Mouse (Mus musculus) urinary bladder, postnatal 14 days (tissue): ENCODE measurements around the gene Rundc3a.
A peak's percentile ranks its signal among the peaks of the same experiment; 100 is the strongest.
"Not testable (repeated sequence)": the region's sequence is repeated elsewhere in the genome, so short reads cannot be mapped to it uniquely, and the experiment has no call there.

Experiments used
- DNase-seq: peaks from one replicate; pipeline ENCODE4 v3.0.0; 2021; ENCODE audit warnings: low spot score

Gene Rundc3a

DNA sequence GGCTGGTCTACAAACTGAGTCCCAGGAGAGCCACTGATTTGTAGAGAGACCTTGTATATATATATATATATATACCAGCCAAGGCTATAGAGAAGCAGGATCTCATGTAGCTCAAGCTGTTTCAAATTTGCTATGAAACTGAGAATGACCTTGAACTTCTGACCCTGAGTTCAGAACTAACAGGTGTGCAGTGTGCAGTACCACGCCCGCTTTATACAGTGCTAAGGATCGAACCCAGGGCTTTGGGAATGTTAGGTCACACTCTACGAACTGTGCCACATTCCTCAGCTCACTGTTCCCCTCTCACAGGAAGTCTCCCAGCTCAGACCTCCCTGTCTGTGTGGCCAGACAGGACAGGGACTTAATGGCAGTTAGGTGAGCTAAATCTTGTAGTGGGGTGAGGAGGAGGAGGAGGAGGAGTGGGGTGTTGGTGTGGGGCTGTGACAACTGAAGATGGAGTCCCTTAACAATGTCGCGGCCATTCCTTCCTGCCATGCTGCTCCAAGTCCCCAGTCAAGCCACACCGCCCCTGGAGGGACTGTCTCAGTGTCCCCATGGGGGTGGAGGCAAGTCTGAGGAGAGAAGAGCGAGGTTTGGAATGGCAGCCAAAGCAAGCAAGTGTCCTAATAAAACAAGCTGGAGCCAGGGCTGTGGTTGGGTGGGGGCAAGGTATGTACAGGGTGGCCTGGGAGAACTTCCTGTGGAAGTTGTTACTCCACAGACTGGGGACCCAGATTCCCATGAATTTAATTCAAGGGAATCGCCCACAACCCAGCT lies 25.5 kb upstream of the Rundc3a start:
- no peak for DNase-seq

DNA sequence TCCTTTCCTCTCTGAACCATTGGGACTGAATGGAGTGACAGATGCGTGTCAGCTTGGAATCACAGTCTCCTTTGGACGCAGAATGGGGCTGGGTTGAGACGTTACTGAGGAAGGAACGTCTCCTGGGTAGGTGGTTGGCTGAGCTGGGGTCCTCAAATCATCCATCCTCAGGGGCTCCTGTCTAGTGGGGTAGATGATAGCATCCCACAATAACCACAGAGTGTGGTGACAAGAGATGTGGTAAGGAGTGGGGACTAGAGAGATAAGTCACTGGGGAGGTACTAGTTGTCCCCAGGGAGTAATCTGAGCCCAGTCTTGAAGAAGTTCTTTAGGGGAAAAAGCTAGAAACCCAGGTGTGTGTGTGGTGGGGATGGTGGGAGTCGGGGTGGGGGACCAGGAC lies 24.9 kb upstream of the Rundc3a start:
- DNase-seq = no peak

DNA sequence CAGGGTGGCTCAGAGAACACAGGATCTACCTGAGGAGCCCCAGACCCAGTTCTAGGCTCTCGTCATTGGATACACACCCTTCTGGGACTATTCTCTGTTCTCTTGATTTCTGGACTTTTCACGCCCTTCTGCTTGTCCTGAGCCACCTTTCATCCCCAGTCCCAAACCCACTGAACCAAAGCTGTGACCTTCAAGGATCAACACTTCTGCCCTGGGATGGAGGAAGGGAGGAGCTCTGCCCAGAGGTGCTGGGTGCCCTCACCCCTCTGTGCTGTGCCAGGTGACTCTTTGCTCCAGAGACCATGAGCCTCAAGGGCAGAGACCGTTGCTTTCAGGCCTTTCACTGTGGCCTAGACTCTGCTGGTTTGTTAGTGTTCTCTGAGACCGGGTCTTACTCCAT lies 23.9 kb upstream of the Rundc3a start:
- no peak for DNase-seq

DNA sequence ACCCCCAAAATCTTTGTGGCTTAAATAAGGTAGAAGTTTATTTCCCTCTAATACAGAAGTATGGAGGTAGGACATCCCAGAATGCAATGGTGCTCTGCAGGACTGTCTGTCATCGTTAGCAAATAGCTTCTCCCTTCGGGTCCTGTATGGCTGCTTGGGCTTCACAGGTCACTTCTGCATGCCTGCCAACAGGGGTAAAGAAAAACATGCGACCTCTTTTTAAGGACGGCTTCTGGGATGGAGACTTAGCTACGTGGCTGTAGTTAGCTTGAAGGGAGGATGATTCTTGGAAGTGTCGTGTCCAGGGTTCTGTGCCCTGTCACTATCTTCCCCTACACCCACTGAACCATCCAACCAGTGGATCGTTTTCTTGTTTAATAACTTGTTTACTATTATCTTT lies 22.9 kb upstream of the Rundc3a start:
- DNase-seq = no peak

DNA sequence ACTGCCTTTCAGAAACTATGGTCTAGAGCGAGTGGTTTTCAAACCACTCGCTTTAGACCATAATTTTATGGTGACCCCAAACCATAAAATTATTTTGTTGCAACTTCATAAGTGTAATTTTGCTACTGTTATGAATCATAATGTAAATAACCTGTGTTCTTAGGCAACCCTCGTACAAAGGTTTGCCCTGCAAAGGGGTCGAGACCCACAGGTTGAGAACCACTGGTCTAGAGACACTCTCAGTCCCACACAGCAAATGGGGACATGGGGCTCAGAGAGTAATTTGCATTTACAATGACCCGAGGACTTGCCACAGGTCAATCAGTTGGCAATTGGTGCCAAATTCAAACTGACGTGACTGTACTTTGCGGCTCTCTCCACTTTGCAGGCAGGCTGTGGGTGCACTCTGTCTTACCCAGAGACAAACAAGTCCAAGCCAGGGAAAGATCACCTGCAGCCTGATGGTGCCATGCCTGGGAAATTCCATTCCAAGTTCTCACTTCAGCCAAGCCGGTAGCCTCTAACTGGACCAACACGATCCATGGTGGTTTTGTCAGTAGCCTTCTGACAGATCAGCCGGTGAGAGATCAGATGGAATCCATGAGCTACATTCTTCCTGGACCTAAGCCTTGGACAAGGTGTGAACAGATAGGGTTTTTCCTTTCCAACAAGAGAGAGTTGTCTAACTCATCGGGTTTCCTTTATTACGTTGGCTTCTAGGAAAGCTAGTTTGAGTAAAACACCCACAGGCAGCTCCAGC lies 21.1 kb upstream of the Rundc3a start:
- DNase-seq = no peak

- DNase-seq = no peak
Measured at GRCm38 (mm10) chr11:102372936-102373335, 20.3 kb upstream of the Rundc3a start.

DNA sequence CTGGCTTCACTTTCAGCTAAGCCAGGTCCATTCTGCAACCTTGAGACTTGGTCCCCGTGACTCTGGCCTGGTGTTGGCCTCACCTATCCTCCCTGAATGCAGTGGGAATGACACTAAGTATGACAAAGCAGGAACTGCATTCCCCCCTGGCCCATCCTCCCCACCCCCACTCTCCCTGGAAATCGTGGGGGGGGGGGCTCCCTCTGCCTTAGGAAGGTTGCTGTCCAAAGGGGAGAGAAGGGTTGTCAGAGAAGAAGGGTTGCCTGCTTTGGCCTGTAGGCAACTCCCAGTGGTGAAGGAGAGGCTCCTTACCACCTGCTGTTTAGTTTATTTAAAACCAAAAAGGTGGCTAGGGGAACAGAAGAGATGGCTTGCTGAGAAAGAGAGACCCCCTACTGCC lies 19.6 kb upstream of the Rundc3a start:
- no peak for DNase-seq

DNA sequence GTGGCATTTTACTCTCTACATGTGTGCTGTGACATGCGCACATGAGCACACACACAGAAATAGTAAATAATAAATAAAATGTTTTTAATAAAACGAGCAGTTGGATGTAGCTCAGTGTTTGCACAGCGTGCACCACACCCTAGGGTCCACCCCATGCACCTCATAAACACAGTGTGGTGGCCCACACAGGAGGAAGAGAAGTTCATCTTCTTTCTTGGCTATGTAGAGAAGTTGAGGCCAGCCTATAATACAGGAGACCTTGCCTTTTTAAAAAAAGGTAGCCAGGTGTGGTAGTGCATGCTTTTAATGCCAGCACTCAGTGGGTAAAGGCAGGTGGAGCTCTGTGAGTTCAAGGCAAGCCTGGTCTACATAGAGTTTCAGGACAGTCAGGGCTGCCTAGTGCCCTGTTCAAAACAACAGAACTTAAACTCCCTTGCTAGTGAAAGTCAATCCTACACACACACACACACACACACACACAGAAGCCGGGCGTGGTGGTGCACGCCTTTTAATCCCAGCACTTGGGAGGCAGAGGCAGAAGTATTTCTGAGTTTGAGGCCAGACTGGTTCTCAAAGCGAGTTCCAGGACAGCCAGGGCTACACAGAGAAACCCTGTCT lies 19.0 kb upstream of the Rundc3a start:
- no peak for DNase-seq

DNA sequence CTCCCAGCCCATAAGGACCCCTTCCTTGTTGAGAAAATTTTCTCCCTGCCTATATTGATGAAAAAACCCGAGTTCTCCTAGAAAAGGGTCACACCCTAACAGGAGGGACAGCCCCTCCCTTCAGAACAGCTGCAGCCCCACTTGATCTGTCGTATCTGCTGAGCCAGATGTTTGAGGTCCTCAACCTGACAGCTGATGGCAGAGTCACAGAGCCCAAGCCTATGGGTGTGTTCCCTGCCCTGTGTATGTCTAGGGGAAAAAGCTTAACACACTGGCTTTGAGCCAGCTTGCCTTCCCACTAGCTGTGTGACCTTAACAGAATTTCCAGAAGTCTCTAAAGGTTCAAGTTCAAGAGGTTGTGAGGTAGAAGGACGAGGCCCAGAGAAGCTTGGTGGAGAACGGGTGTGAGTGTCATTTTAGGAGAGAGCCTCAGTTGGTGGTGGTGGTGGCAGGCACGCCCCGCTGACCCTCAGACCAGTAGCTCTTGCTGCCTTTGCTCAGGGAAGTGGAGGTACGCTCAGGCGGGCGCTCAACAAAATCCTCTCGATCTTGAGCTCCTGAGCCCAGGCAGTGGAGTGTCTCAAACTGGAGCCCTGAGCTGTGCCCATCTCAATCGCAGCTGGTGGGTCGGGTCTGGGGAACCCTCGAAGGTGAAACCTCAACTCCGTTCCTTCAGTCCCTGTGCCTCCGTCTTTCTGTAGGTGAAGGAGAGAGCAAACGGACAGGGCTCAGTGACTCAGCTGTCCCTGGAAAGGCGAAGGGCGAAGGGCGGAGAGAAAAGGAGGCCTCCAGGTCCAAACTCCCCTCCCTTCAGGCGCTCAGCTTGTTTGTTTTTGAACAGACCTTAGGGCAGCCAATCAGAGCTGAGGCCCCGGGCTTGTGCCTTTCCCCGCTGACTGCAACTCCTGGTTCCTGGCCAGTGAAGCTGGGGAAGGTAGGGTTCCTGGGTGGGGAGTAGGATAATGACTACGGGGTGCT lies 17.7 kb upstream of the Rundc3a start:
- DNase-seq = peak; percentile 70

DNA sequence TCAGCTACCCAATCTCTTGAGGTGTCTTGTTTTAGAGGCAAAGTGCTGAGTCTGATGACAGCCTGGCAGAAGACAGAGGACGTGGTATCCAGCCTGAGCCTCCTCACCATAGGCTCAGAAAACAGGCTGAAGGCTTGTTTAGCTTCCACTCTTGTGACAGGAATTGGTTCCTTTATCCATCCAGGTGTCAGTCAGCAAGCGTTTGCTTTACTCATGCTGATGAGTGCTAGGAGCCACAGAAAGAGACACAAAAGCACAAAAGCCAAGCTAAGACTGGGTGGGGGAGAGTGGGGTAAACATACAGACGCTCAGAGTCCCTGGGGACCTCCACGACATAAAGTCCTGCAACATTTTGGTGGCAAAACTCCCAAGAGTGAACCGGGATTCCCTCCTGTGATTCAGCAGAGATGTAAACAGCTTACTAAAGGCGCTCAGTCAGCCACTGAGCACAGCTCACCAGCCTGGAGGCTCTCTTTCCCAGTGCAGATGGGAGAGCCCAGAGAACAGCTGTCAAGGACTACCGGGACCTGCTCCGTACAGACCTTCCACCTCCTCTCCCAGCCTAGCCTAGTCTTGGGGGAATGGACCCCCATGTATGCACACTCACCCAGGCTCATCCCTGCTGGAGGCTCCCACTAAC lies 16.9 kb upstream of the Rundc3a start:
- no peak for DNase-seq

DNA sequence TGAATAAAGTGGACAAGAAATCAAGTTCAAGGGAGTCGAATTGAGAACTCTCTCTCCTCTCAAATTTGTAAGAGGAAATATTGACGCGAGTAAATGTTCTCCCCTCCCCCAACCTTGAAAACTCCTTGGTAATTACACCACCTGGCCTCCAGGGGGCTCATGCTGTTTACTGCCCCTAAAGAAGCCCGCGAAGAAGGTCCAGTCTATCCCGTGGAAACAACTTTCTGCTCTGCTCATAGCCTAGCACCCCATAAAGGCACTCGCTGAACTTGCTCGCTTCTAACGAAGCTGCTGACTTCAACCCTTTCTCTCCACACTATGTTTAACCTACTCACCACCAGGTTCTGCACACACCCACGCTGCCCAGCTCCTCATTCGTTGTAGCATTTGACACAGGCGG lies 16.0 kb upstream of the Rundc3a start:
- no peak for DNase-seq

DNA sequence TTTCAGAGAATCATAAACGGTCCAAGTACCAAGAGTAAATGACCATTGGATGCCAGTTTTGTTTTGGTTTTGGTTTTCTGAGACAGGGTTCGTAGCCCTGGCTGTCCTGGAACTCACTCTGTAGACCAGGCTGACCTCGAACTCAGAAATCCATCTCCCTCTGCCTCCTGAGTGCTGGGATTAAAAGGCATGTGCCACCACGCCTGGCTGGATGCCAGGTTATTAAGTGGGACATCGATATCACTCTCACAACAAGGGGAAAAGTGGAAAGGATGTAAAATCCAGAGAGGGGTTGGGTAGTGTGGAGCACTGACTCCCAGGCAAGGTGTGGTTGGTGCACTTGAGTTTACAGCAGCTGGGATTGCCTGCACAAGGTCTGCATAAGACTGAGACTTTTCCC lies 13.1 kb upstream of the Rundc3a start:
- DNase-seq = no peak

DNA sequence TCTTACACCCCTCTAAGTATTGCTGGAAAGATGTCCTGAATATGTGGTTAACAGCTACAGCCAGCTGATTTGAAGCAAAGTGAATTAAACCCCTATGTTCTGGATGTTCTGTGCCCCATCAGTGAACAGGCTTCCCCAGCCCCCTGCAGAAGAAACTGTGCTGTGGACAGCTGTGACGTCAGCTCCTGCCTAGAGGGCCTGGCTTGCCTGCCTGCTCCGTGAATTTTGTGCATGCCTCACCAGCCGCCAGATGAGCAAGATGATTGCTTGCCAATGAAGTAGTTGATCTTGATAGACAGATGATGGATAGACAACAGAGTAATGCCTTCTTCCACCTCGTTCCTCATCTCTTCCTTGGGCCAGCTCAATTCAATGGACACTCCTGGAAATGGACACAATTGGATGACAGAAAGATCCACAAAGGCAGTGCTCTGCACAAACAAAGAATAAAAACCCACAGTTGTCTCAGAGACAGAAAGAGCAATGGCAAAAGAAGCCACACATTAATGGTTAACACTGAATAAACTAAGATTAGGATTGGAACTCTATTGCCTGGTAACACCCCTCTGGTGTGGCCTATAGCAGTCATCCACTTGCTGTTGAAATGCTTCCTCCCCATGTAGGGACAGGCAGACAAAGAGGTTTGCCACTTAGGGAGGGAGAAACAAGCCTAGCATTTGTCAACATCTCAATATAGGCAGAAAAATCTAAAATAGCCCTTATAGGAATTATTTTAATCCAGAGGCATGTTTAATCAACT lies 11.7 kb upstream of the Rundc3a start:
- no peak for DNase-seq

GRCm38 (mm10) chr11:102382794-102383193 lies 10.4 kb upstream of the Rundc3a start:
- no peak for DNase-seq

GRCm38 (mm10) chr11:102383365-102384136 lies 9.7 kb upstream of the Rundc3a start:
- DNase-seq = no peak

GRCm38 (mm10) chr11:102384418-102384817 lies 8.8 kb upstream of the Rundc3a start:
- DNase-seq = no peak

DNA sequence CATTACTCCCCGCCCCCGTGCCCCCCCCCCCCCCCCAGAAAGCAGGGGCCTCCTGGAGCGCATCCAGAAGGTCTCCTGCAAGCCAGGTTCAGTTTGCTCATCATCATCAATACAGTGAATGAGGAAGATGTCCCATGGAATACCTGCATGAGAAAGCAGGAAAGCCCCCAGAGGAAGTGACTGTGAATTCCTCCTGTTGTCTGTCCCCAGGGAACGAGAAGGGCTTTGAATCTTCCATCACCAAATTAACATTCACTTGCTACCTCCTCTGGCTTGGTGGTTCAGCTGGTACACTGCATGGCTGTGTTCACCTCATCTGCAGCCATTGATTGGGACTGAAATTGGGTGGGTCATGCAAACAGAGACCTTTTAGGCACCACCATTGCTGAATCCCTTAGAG lies 8.1 kb upstream of the Rundc3a start:
- no peak for DNase-seq

- no peak for DNase-seq
Measured at GRCm38 (mm10) chr11:102386121-102386520, 7.1 kb upstream of the Rundc3a start.

GRCm38 (mm10) chr11:102389436-102389835 lies 3.8 kb upstream of the Rundc3a start:
- DNase-seq = not testable (repeated sequence)
